Mouse (Mus musculus) left cerebral cortex, adult 11 months (tissue): ENCODE measurements around the gene Slco4a1.

Experiments used
- DNase-seq: peaks from one replicate; pipeline ENCODE4 v3.0.0; 2022; ENCODE audit warnings: low spot score

The Slco4a1 gene

GRCm38 (mm10) chr2:180455723-180456698 lies at the start of gene Slco4a1:
Gene Slco4a1 (plus strand): TSS chr2:180456245.
- peak; percentile 19 for DNase-seq

- no peak for DNase-seq
Observed at GRCm38 (mm10) chr2:180408410-180408809, 47.6 kb upstream of the Slco4a1 start.

- DNase-seq: no peak
Observed at GRCm38 (mm10) chr2:180410432-180410831, 45.6 kb upstream of the Slco4a1 start.

GRCm38 (mm10) chr2:180411013-180411412 lies 45.0 kb upstream of the Slco4a1 start:
- no peak for DNase-seq

- no peak for DNase-seq
Observed at GRCm38 (mm10) chr2:180415627-180416026, 40.4 kb upstream of the Slco4a1 start.

- no peak for DNase-seq
Observed at GRCm38 (mm10) chr2:180417731-180418130, 38.3 kb upstream of the Slco4a1 start.

- no peak for DNase-seq
Observed at GRCm38 (mm10) chr2:180420641-180421040, 35.4 kb upstream of the Slco4a1 start.

- no peak for DNase-seq
Observed at GRCm38 (mm10) chr2:180425115-180425514, 30.9 kb upstream of the Slco4a1 start.

GRCm38 (mm10) chr2:180427073-180427472 lies 29.0 kb upstream of the Slco4a1 start:
- peak; percentile 24 for DNase-seq

GRCm38 (mm10) chr2:180428331-180428730 lies 27.7 kb upstream of the Slco4a1 start:
- DNase-seq: peak; percentile 17

- DNase-seq: no peak
Observed at GRCm38 (mm10) chr2:180430648-180431047, 25.4 kb upstream of the Slco4a1 start.

GRCm38 (mm10) chr2:180432042-180432668 lies 23.9 kb upstream of the Slco4a1 start:
- peak; percentile 51 for DNase-seq

GRCm38 (mm10) chr2:180432751-180433150 lies 23.3 kb upstream of the Slco4a1 start:
- DNase-seq: no peak

GRCm38 (mm10) chr2:180433350-180433749 lies 22.7 kb upstream of the Slco4a1 start:
- no peak for DNase-seq

GRCm38 (mm10) chr2:180435341-180435926 lies 20.6 kb upstream of the Slco4a1 start:
- no peak for DNase-seq

- DNase-seq: no peak
Observed at GRCm38 (mm10) chr2:180437149-180437864, 18.7 kb upstream of the Slco4a1 start.

- no peak for DNase-seq
Observed at GRCm38 (mm10) chr2:180439791-180440190, 16.3 kb upstream of the Slco4a1 start.

GRCm38 (mm10) chr2:180440596-180441332 lies 15.3 kb upstream of the Slco4a1 start:
- no peak for DNase-seq

- no peak for DNase-seq
Observed at GRCm38 (mm10) chr2:180442061-180442460, 14.0 kb upstream of the Slco4a1 start.

GRCm38 (mm10) chr2:180443861-180444260 lies 12.2 kb upstream of the Slco4a1 start:
- DNase-seq: no peak
